Mouse (Mus musculus) liver, postnatal 0 days (tissue): ENCODE data around the gene Kcnq4. TPM values are rescaled to one million over a fixed set of nuclear protein-coding genes. Genes with fewer than 3 reads are reported as not detected.

Experiments
- ATAC-seq: fragments of 200-750 bp; cut with Nextera tagmentation; 2 replicates; pipeline ENCODE4 v1.8.0; 2017; ENCODE audit warnings: mild to moderate bottlenecking, moderate library complexity
- DNase-seq: peaks from one replicate; pipeline ENCODE4 v3.0.0-alpha.2; 2016
- H3K27ac ChIP-seq: fragments of 300-500 bp; sonication (generic); 2 replicates; pipeline ENCODE4 v1.5.1; 2014; ENCODE audit warnings: antibody characterized with exemption, moderate library complexity, mild to moderate bottlenecking, low read depth
- H3K27me3 ChIP-seq: fragments of 300-500 bp; sonication (generic); 2 replicates; pipeline ENCODE4 v1.6.1; 2014; ENCODE audit warnings: low read length, control low read depth, mixed read lengths; ENCODE audit not compliant: insufficient read depth
- H3K36me3 ChIP-seq: fragments of 300-500 bp; sonication (generic); replicated peaks from 2 replicates; pipeline ENCODE4 v1.6.1; 2014; ENCODE audit warnings: mild to moderate bottlenecking, control low read depth, low read length, moderate library complexity, mixed read lengths; ENCODE audit not compliant: insufficient read depth
- H3K4me1 ChIP-seq: fragments of 300-500 bp; sonication (generic); 2 replicates; pipeline ENCODE4 v1.6.1; 2014; ENCODE audit warnings: antibody characterized with exemption, mild to moderate bottlenecking, control low read depth; ENCODE audit not compliant: insufficient read depth
- H3K4me2 ChIP-seq: fragments of 300-500 bp; sonication (generic); 2 replicates; pipeline ENCODE4 v1.6.1; 2014; ENCODE audit warnings: low read depth, mild to moderate bottlenecking, low read length, moderate library complexity, mixed read lengths
- H3K4me3 ChIP-seq: fragments of 300-500 bp; sonication (generic); 2 replicates; pipeline ENCODE4 v1.5.1; 2014; ENCODE audit warnings: low read depth, low read length
- H3K9ac ChIP-seq: fragments of 300-500 bp; sonication (generic); replicated peaks from 2 replicates; pipeline ENCODE4 v1.6.1; 2014; ENCODE audit warnings: mild to moderate bottlenecking, moderate library complexity
- H3K9me3 ChIP-seq: fragments of 300-500 bp; sonication (generic); 2 replicates; pipeline ENCODE4 v1.6.1; 2016; ENCODE audit warnings: mild to moderate bottlenecking, control low read depth, low read length, mixed read lengths
- CTCF ChIP-seq: sonication (generic); IDR thresholded peaks from 2 replicates; pipeline ENCODE4 v1.5.1; 2016; ENCODE audit warnings: antibody characterized with exemption, low read depth
- EP300 ChIP-seq: IDR thresholded peaks from 2 replicates; pipeline ENCODE4 v1.6.1; 2016; ENCODE audit warnings: antibody characterized with exemption, low read depth, mild to moderate bottlenecking
- WGBS: fragments of 180-500 bp; shearing (Covaris S2); extraction: QIAGEN DNeasy Blood & Tissue Kit; methylation state at CpG from one replicate; pipeline ENCODE4 v1.1.7; 2014; ENCODE audit not compliant: insufficient replicate concordance; 5-methylcytosine and 5-hydroxymethylcytosine counted together
- polyA plus RNA-seq: library from polyadenylated mRNA; unstranded; fragments of >200 nt; fragmentation: Nextera tagmentation; extraction: Ambion mirVana; gene quantifications from 2 replicates; pipeline ENCODE4 v1.2.1, GENCODE M21; 2015

Gene Kcnq4
- polyA plus RNA-seq, 1 experiment from 2014 or later = 0.20 TPM

DNA sequence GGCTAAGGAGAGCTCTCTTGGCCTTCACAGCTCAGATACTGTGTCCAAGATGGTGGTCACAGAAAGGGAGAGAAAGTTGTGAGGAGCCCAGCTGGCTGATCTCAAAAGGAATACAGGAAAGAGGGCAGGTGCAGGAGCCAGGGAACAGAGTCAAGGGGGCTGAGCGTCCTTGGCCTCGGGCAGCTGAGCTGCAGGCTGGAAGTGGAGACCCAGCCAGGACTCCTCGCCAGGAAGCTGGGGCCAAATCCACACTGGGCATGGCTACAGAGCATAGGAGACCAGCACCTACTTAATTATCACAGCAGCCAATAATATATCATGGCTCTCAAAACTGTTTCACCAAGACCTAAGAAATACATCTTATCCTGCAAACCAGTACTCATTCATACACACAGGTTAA, 47.2 kb downstream of the Kcnq4 start:
- Histone ChIP-seq H3K4me3 (no peak overlapping the region), H3K27ac (no peak overlapping the region), H3K9ac (no peak overlapping the region), H3K36me3 (no peaks in the 10 kb centered on the region), H3K27me3 (peaks cover 28% of the 10 kb centered on the region), H3K4me2 (no peak overlapping the region), H3K4me1 (0 out of 2 replicates have a peak, but pooled peaks cover 3% of the 10 kb centered on the region), H3K9me3 (no peaks in the 10 kb centered on the region)
- no peak for TF ChIP-seq CTCF
- no peak for TF ChIP-seq EP300
- DNase-seq (no peak), ATAC-seq (no peak)
- WGBS = 76% methylated on average over 3 of the region's 3 CpGs

DNA sequence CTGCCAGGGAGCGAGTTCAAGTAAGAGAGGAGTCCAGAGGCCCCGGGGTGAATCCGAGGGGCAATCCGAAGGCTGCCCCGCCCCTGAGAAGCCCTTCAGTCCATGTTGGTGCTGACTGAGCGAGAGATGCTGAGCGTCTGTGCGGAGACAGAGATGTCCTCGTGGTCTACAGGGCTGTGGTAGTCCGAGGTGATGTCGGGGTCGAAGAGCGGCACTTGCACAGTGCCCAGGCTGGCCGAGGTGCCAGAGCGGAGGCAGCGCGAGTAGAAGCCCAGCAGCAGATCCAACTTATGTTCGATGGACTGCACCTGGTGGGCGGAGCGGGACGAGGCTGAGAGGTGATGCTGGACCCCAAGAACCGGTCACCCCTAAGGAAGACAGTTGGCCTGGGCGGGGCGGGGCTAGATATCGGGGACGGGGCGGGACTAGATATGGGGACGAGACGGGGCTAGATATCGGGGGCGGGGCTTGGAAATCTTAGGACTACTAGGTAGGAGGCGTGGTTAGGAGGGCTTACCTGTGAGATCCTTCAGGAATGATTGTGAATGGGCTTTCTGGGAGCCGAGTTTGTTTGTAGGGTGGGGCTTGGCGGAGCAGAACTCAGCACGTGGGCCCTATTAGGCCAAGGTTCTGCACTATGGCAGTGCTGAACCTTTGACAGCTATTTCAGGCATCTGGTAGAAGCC, 50.5 kb downstream of the Kcnq4 start:
- Histone ChIP-seq H3K4me1 (0 out of 2 replicates have a peak, but pooled peaks cover 3% of the 10 kb centered on the region), H3K4me3 (no peak overlapping the region), H3K4me2 (peak overlapping the region; percentile 22; the same call in 1 of the 2 replicates), H3K36me3 (no peaks in the 10 kb centered on the region), H3K27ac (no peak overlapping the region), H3K9ac (no peak overlapping the region), H3K27me3 (peaks cover 31% of the 10 kb centered on the region), H3K9me3 (no peaks in the 10 kb centered on the region)
- WGBS = 15% methylated on average over 35 of the region's 35 CpGs
- no peak for ATAC-seq
- TF ChIP-seq CTCF (no peak), EP300 (no peak)
- no peak for DNase-seq

DNA sequence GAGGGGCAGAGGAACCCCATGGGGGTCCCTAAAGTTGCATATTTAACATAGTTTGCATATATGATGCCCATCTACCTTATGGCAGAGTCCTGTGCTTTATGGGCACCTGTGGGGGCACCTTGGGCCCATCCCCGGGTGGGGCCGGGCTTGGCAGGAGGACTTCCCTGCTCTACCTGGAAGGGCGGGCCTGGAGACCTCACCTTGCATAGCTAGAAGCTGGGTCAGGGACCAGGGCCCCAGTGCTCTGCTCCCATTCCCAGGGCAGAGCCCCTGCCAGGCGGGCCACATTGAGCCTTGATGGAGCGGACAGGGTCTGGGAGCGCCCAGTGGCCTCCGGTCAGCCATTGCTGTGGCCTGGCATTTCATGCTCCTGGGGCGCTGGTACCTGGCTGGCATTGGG, 51.1 kb downstream of the Kcnq4 start:
- TF ChIP-seq CTCF (no peak), EP300 (no peak)
- H3K9ac ChIP-seq = no peak overlapping the region
- H3K4me2 ChIP-seq = no peak overlapping the region
- no peaks in the 10 kb centered on the region for H3K9me3 ChIP-seq
- H3K4me3 ChIP-seq = no peak overlapping the region
- DNase-seq (no peak), ATAC-seq (no peak)
- 0 out of 2 replicates have a peak, but pooled peaks cover 3% of the 10 kb centered on the region for H3K4me1 ChIP-seq
- peaks cover 31% of the 10 kb centered on the region for H3K27me3 ChIP-seq
- H3K36me3 ChIP-seq = no peaks in the 10 kb centered on the region
- WGBS = 81% methylated on average over 8 of the region's 8 CpGs
- no peak overlapping the region for H3K27ac ChIP-seq

DNA sequence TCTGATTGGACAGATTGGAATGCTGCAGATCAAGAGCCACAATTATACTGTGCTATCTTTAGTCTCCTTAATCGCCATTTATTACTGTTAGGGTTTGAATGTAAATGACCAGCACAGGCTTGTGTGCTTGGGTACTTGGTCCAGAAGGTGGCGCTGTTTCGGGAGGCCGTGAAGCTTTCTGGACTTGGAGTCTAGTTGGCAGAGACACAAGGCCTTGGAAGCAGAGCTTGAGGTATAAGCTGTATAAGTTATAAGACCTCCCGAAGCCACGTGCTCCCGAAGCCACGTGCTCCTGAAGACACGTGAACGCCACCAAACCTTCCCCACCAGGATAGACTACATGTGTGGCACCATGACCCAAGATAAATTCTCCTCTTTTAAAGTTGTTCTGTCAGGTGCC, 55.7 kb downstream of the Kcnq4 start:
- no peaks in the 10 kb centered on the region for H3K9me3 ChIP-seq
- no peaks in the 10 kb centered on the region for H3K36me3 ChIP-seq
- no peak overlapping the region for H3K4me2 ChIP-seq
- TF ChIP-seq EP300 (no peak), CTCF (peak; percentile 66)
- H3K27ac ChIP-seq = no peak overlapping the region
- no peak overlapping the region for H3K9ac ChIP-seq
- peaks cover 9% of the 10 kb centered on the region; the same call in 1 of the 2 replicates for H3K27me3 ChIP-seq
- whole genome bisulfite sequencing = 40% methylated on average over 10 of the region's 10 CpGs
- ATAC-seq = no peak
- peak; percentile 54 for DNase-seq
- H3K4me3 ChIP-seq = no peak overlapping the region
- no peaks in the 10 kb centered on the region for H3K4me1 ChIP-seq

DNA sequence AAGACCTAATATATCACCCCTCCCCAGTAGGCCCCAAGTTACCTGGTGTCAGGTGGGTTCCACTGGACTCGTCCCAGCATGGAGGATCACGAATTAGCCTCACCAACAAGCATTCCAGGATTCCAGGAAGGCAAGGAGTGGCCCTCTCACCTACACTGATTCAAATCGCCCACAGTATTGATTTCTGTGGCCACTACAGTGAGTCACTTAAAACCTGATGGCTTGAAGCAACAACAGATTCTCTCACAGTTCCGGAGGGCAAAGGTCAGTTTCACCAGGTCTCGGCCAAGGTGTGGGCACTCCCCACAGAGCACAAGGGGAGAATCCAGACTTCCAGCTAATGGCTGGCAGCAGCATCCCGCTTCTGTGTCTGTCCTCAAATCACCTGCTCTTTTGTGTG, 59.1 kb downstream of the Kcnq4 start:
- DNase-seq = no peak

DNA sequence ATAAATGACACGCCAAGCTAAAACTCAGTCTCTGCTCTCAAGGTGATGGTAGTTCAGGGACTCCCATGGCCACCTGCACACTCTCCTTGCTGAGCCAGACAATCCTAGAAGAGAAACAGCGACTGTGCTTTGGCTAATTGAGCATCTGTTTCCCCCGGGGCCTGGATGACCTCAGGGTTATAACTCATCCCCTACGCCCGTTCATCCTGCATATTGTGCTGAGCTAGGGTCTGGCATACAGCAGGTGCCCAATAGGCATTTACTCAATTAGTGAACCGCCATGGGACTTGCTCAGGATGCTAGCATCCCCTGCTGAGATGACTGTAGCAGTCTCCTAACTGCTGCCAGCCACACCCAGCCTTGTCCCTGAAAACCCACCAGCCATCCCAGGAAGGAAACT, 61.1 kb downstream of the Kcnq4 start:
- Histone ChIP-seq H3K27me3 (no peaks in the 10 kb centered on the region), H3K9ac (no peak overlapping the region), H3K4me1 (0 out of 2 replicates have a peak, but pooled peaks cover 3% of the 10 kb centered on the region), H3K27ac (no peak overlapping the region), H3K9me3 (no peaks in the 10 kb centered on the region), H3K4me2 (no peak overlapping the region), H3K36me3 (no peaks in the 10 kb centered on the region), H3K4me3 (no peak overlapping the region)
- DNase-seq (no peak), ATAC-seq (no peak)
- TF ChIP-seq CTCF = no peak
- no peak for TF ChIP-seq EP300
- WGBS = 64% methylated on average over 6 of the region's 6 CpGs

More for the DNA sequence above, 59.1 kb downstream of the Kcnq4 start:
- Histone ChIP-seq H3K9ac (no peak overlapping the region), H3K36me3 (no peaks in the 10 kb centered on the region), H3K4me2 (no peak overlapping the region), H3K27ac (no peak overlapping the region), H3K4me1 (no peaks in the 10 kb centered on the region), H3K4me3 (no peak overlapping the region), H3K27me3 (no peaks in the 10 kb centered on the region), H3K9me3 (no peaks in the 10 kb centered on the region)
- WGBS = 58% methylated on average over 6 of the region's 6 CpGs
- TF ChIP-seq CTCF (no peak), EP300 (no peak)
- peak; percentile 63; the same call in 1 of the 2 replicates for ATAC-seq
